ENCODE assay signal across 9 mouse cellular contexts in genomic region chr11:100356819-100357211, GRCm38 (mm10). TPM values are rescaled to one million over a fixed set of nuclear protein-coding genes. Genes with fewer than 3 reads are reported as not detected.
DNase-seq lines count a peak whose midpoint lies in the region; ATAC-seq and TF ChIP-seq lines count a peak whose summit lies in the region.
"Had no signal": no experiment of that assay in that cellular context is flagged by ENCODE, and none has a peak within 500 bp of the region (broad histone marks: within the 10 kb centered on the region; RNA-seq: fewer than 3 reads in every experiment).

No protein-coding gene starts in this region.

- peaks cover 30% of the 10 kb centered on the region for H3K36me3 ChIP-seq in E14TG2a.4 (ENCODE audit: insufficient read depth, low read length)
- peaks cover 26% of the 10 kb centered on the region for H3K36me3 ChIP-seq in forebrain, embryonic 10.5 days (replicated peaks)
- no peaks in the 10 kb centered on the region for H3K36me3 ChIP-seq in limb, embryonic 15.5 days

- peak overlapping the region; percentile 95 for H3K4me3 ChIP-seq in E14TG2a.4 (replicated peaks; ENCODE audit: low read length)
- peak overlapping the region; percentile 75 for H3K4me3 ChIP-seq in forebrain, embryonic 10.5 days
- peak overlapping the region; percentile 54; the same call in 1 of the 2 replicates for H3K4me3 ChIP-seq in limb, embryonic 15.5 days

- intact Hi-C loops in heart, postnatal 10 days (cut with DNase I), result no loop called here

- peak overlapping the region; percentile 93 for H3K27ac ChIP-seq in forebrain, embryonic 10.5 days
- H3K27ac ChIP-seq in limb, embryonic 15.5 days, result no peak overlapping the region

- 18% methylated on average over 9 of the region's 9 CpGs for WGBS in forebrain, embryonic 10.5 days
- WGBS in limb, embryonic 15.5 days, result 25% methylated on average over 9 of the region's 9 CpGs

- H3K9me3 ChIP-seq in E14TG2a.4 (ENCODE audit: low read length), result no peaks in the 10 kb centered on the region
- H3K9me3 ChIP-seq in forebrain, embryonic 10.5 days, result no peaks in the 10 kb centered on the region
- H3K9me3 ChIP-seq in limb, embryonic 15.5 days, result no peaks in the 10 kb centered on the region

- H3K9ac ChIP-seq in limb, embryonic 15.5 days, result no peak overlapping the region

- DNase-seq in heart, adult 11 months, result peak; percentile 85
- no peak for DNase-seq in heart, postnatal 10 days
- no peak for DNase-seq in forebrain, embryonic 10.5 days (ENCODE audit: extremely low spot score, low spot score)
- DNase-seq in thymus, postnatal 0 days (ENCODE audit: low spot score), result no peak
- no peak for DNase-seq in cerebellum, adult 9-10 months
- DNase-seq in urinary bladder, adult 2 months (ENCODE audit: low spot score), result no peak

- H3K4me1 ChIP-seq in E14TG2a.4 (replicated peaks; ENCODE audit: low read depth, low read length), result peaks cover 63% of the 10 kb centered on the region
- H3K4me1 ChIP-seq in forebrain, embryonic 10.5 days, result peaks cover 30% of the 10 kb centered on the region
- peaks cover 20% of the 10 kb centered on the region for H3K4me1 ChIP-seq in limb, embryonic 15.5 days

- TF ChIP-seq CTCF in E14TG2a.4 (conservative IDR thresholded peaks at IDR 0.05; ENCODE audit: low read length), result no peak

- no peak for ATAC-seq in limb, embryonic 15.5 days (ENCODE audit: insufficient number of reproducible peaks, low FRiP score, low TSS enrichment, low read depth)

- H3K4me2 ChIP-seq in limb, embryonic 15.5 days, result peak overlapping the region; percentile 99; the same call in 1 of the 2 replicates

- H3K27me3 ChIP-seq in E14TG2a.4 (ENCODE audit: insufficient read depth, low read length), result peaks cover 15% of the 10 kb centered on the region
- peaks cover 83% of the 10 kb centered on the region for H3K27me3 ChIP-seq in forebrain, embryonic 10.5 days (ENCODE audit: poor library complexity, severe bottlenecking)
- peaks cover 81% of the 10 kb centered on the region for H3K27me3 ChIP-seq in limb, embryonic 15.5 days

RNA-seq across cellular contexts. Expression of gene Hap1, which starts 0.9 kb away (rescaled TPM):
- 1 to 10 TPM; 1.4 TPM for total RNA-seq in heart, postnatal 10 days (2021)
- polyA plus RNA-seq in forebrain, embryonic 10.5 days (2016; fragmentation: Nextera tagmentation; extraction: Ambion mirVana), result 46.7 and 47.5 TPM in 2 replicates
- polyA plus RNA-seq in limb, embryonic 15.5 days (2015; fragmentation: Nextera tagmentation; extraction: Ambion mirVana), result 1.9 and 2.8 TPM in 2 replicates
- 1.7 and 2.0 TPM in 2 replicates for polyA plus RNA-seq in thymus, postnatal 0 days (2015; fragmentation: Nextera tagmentation; extraction: Ambion mirVana)
- polyA plus RNA-seq in urinary bladder, adult 2 months (2012; rRNA removed), result 3.6 and 4.3 TPM in 2 replicates

RNA-seq across cellular contexts. Expression of gene Gast, which starts 22.6 kb away (rescaled TPM):
- not detected for total RNA-seq in heart, postnatal 10 days (2021)
- polyA plus RNA-seq in forebrain, embryonic 10.5 days (2016; fragmentation: Nextera tagmentation; extraction: Ambion mirVana), result not detected in 2 replicates
- polyA plus RNA-seq in limb, embryonic 15.5 days (2015; fragmentation: Nextera tagmentation; extraction: Ambion mirVana), result 3.1 and 4.0 TPM in 2 replicates
- polyA plus RNA-seq in thymus, postnatal 0 days (2015; fragmentation: Nextera tagmentation; extraction: Ambion mirVana), result 1.9 and 2.1 TPM in 2 replicates
- not detected in 2 replicates for polyA plus RNA-seq in urinary bladder, adult 2 months (2012; rRNA removed)
- total RNA-seq: layer of hippocampus, postnatal 14 days had no signal

RNA-seq across cellular contexts. Expression of gene Eif1, which starts 37.1 kb away (rescaled TPM):
- total RNA-seq in heart, postnatal 10 days (2021), result 1,000 to 10,000 TPM; 1,270 to 1,308 TPM
- 1,690 and 1,733 TPM in 2 replicates for polyA plus RNA-seq in forebrain, embryonic 10.5 days (2016; fragmentation: Nextera tagmentation; extraction: Ambion mirVana)
- polyA plus RNA-seq in limb, embryonic 15.5 days (2015; fragmentation: Nextera tagmentation; extraction: Ambion mirVana), result 1,535 and 1,764 TPM in 2 replicates
- 2,060 and 2,248 TPM in 2 replicates for polyA plus RNA-seq in thymus, postnatal 0 days (2015; fragmentation: Nextera tagmentation; extraction: Ambion mirVana)
- 510 and 627 TPM in 2 replicates for polyA plus RNA-seq in urinary bladder, adult 2 months (2012; rRNA removed)

RNA-seq across cellular contexts. Expression of gene Jup, which starts 40.7 kb away (rescaled TPM):
- 100 to 1,000 TPM; 252 to 286 TPM for total RNA-seq in heart, postnatal 10 days (2021)
- polyA plus RNA-seq in forebrain, embryonic 10.5 days (2016; fragmentation: Nextera tagmentation; extraction: Ambion mirVana), result 27.2 and 29.1 TPM in 2 replicates
- 305 and 309 TPM in 2 replicates for polyA plus RNA-seq in limb, embryonic 15.5 days (2015; fragmentation: Nextera tagmentation; extraction: Ambion mirVana)
- polyA plus RNA-seq in thymus, postnatal 0 days (2015; fragmentation: Nextera tagmentation; extraction: Ambion mirVana), result 94.2 and 95.3 TPM in 2 replicates
- 92.4 and 119 TPM in 2 replicates for polyA plus RNA-seq in urinary bladder, adult 2 months (2012; rRNA removed)

RNA-seq across cellular contexts. Expression of gene P3h4, which starts 57.8 kb away (rescaled TPM):
- 10 to 100 TPM; 24.4 to 27.3 TPM for total RNA-seq in heart, postnatal 10 days (2021)
- 18.7 and 20.5 TPM in 2 replicates for polyA plus RNA-seq in forebrain, embryonic 10.5 days (2016; fragmentation: Nextera tagmentation; extraction: Ambion mirVana)
- polyA plus RNA-seq in limb, embryonic 15.5 days (2015; fragmentation: Nextera tagmentation; extraction: Ambion mirVana), result 107 and 114 TPM in 2 replicates
- 14.8 and 15.3 TPM in 2 replicates for polyA plus RNA-seq in thymus, postnatal 0 days (2015; fragmentation: Nextera tagmentation; extraction: Ambion mirVana)
- 53.4 and 56.2 TPM in 2 replicates for polyA plus RNA-seq in urinary bladder, adult 2 months (2012; rRNA removed)
